Comparison of ENCODE assay signal across 8 mouse cellular contexts in genomic region chr12:8501571-8502305, GRCm38 (mm10). TPM values are rescaled to one million over a fixed set of nuclear protein-coding genes. Genes with fewer than 3 reads are reported as not detected.
DNase-seq lines count a peak whose midpoint lies in the region; ATAC-seq and TF ChIP-seq lines count a peak whose summit lies in the region.

No protein-coding gene starts in this region.

- TF ChIP-seq POLR2A in MEL (IDR thresholded peaks at IDR 0.05; ENCODE audit: control insufficient read depth in 1 of 2, insufficient read depth in 1 of 2, low read depth in 1 of 2, low read length in 2 of 2, poor library complexity in 1 of 2), result no peak

- DNase-seq in heart, adult 11 months, result peak; percentile 94
- no peak for DNase-seq in layer of hippocampus, adult 2 months (ENCODE audit: low spot score in 2 of 2)
- DNase-seq in layer of hippocampus, adult 8-10 months (ENCODE audit: low spot score in 2 of 2), result no peak
- peak; percentile 42 for DNase-seq in MEL (ENCODE audit: low read depth, low spot score)
- DNase-seq in heart, postnatal 0 days (ENCODE audit: low spot score), result no peak
- DNase-seq in retina, embryonic 14.5 days (ENCODE audit: low spot score), result no peak
- DNase-seq in left cerebral cortex, postnatal 10 days (ENCODE audit: extremely low spot score in 1 of 2, low spot score in 2 of 2), result no peak

- no peak overlapping the region for H3K9ac ChIP-seq in heart, embryonic 11.5 days (ENCODE audit: low read depth, low read length)
- H3K9ac ChIP-seq in MEL (ENCODE audit: control insufficient read depth, low read depth, low read length, poor library complexity, severe bottlenecking), result no peak overlapping the region
- no peak overlapping the region for H3K9ac ChIP-seq in heart, postnatal 0 days (replicated peaks; ENCODE audit: low read depth, low read length)

- peaks cover 13% of the 10 kb centered on the region for H3K4me1 ChIP-seq in heart, embryonic 11.5 days (ENCODE audit: control insufficient read depth, insufficient read depth, low read length)
- H3K4me1 ChIP-seq in MEL (ENCODE audit: control insufficient read depth in 1 of 2, insufficient read depth in 2 of 2, low read length in 2 of 2), result peaks cover 2 to 19% of the 10 kb centered on the region in 2 experiments
- H3K4me1 ChIP-seq in heart, postnatal 0 days (ENCODE audit: control insufficient read depth, insufficient read depth), result peaks cover 11% of the 10 kb centered on the region; the same call in 1 of the 2 replicates

- no peak for TF ChIP-seq EP300 in MEL (IDR thresholded peaks at IDR 0.05; ENCODE audit: low read depth in 1 of 2, low read length in 2 of 2)
- no peak for TF ChIP-seq EP300 in heart, postnatal 0 days (IDR thresholded peaks at IDR 0.05; ENCODE audit: low read depth)

- H3K27me3 ChIP-seq in heart, embryonic 11.5 days (ENCODE audit: control insufficient read depth, insufficient read depth, low read length), result no peaks in the 10 kb centered on the region
- no peaks in the 10 kb centered on the region; a peak in 1 of 4 replicates for H3K27me3 ChIP-seq in MEL (ENCODE audit: control insufficient read depth in 1 of 2, insufficient read depth in 2 of 2, low read length in 2 of 2)
- no peaks in the 10 kb centered on the region for H3K27me3 ChIP-seq in heart, postnatal 0 days (ENCODE audit: control insufficient read depth, insufficient read depth, low read length)

- no peak overlapping the region for H3K4me3 ChIP-seq in heart, embryonic 11.5 days (ENCODE audit: low read depth, low read length)
- no peak overlapping the region for H3K4me3 ChIP-seq in layer of hippocampus, adult 2 months
- no peak overlapping the region for H3K4me3 ChIP-seq in MEL (ENCODE audit: control insufficient read depth in 1 of 2, insufficient read depth in 1 of 2, low read depth in 2 of 2, low read length in 2 of 2)
- no peak overlapping the region for H3K4me3 ChIP-seq in heart, postnatal 0 days (ENCODE audit: low read depth, low read length)

- 77% methylated on average over 14 of the region's 14 CpGs for WGBS in heart, embryonic 11.5 days (ENCODE audit: insufficient replicate concordance)
- WGBS in heart, postnatal 0 days, result 53% methylated on average over 14 of the region's 14 CpGs

- TF ChIP-seq CTCF in layer of hippocampus, adult 2 months (conservative IDR thresholded peaks at IDR 0.05), result no peak
- no peak for TF ChIP-seq CTCF in MEL (IDR thresholded peaks at IDR 0.05 in 2 of 3, conservative IDR thresholded peaks at IDR 0.05 in 1 of 3; ENCODE audit: control insufficient read depth in 1 of 3, insufficient read depth in 1 of 3, low read depth in 2 of 3, low read length in 3 of 3, poor library complexity in 1 of 3, severe bottlenecking in 1 of 3)
- no peak for TF ChIP-seq CTCF in heart, postnatal 0 days (IDR thresholded peaks at IDR 0.05; ENCODE audit: low read depth)

- H3K9me3 ChIP-seq in heart, embryonic 11.5 days (replicated peaks; ENCODE audit: control insufficient read depth, low read length), result no peaks in the 10 kb centered on the region
- H3K9me3 ChIP-seq in MEL (replicated peaks; ENCODE audit: insufficient read depth, low read length), result no peaks in the 10 kb centered on the region
- no peaks in the 10 kb centered on the region for H3K9me3 ChIP-seq in heart, postnatal 0 days (replicated peaks; ENCODE audit: control insufficient read depth, low read length)

- no peak overlapping the region for H3K27ac ChIP-seq in heart, embryonic 11.5 days (ENCODE audit: low read depth, low read length)
- H3K27ac ChIP-seq in layer of hippocampus, adult 2 months, result peak overlapping the region; percentile 100
- H3K27ac ChIP-seq in MEL (ENCODE audit: control insufficient read depth, low read depth, low read length), result no peak overlapping the region
- peak overlapping the region; percentile 100; the same call in 1 of the 2 replicates for H3K27ac ChIP-seq in heart, postnatal 0 days (ENCODE audit: low read depth)

- no peaks in the 10 kb centered on the region; the same call in 1 of the 2 replicates for H3K79me2 ChIP-seq in MEL (ENCODE audit: control insufficient read depth, insufficient read depth, low read length, poor library complexity)

- TF ChIP-seq RAD21 in MEL (IDR thresholded peaks at IDR 0.05; ENCODE audit: low read depth, low read length), result no peak

- no peaks in the 10 kb centered on the region for H3K36me3 ChIP-seq in heart, embryonic 11.5 days (ENCODE audit: control insufficient read depth, insufficient read depth, low read length)
- no peaks in the 10 kb centered on the region; a peak in 1 of 4 replicates for H3K36me3 ChIP-seq in MEL (ENCODE audit: control insufficient read depth in 1 of 2, insufficient read depth in 2 of 2, low read length in 2 of 2)
- no peaks in the 10 kb centered on the region for H3K36me3 ChIP-seq in heart, postnatal 0 days (replicated peaks; ENCODE audit: control insufficient read depth, insufficient read depth, low read length)

- no peak overlapping the region for H3K4me2 ChIP-seq in heart, embryonic 11.5 days
- no peak overlapping the region for H3K4me2 ChIP-seq in heart, postnatal 0 days (ENCODE audit: low read depth, low read length)

- ATAC-seq in heart, embryonic 11.5 days (replicated peaks; ENCODE audit: insufficient number of reproducible peaks, low FRiP score, low TSS enrichment), result no peak
- no peak for ATAC-seq in heart, postnatal 0 days (ENCODE audit: insufficient read depth, low read depth)

- intact Hi-C loops in left cerebral cortex, postnatal 10 days (cut with DNase I), result no loop called here

TF ChIP-seq in MEL, 35 proteins besides CTCF, POLR2A, EP300 and RAD21:
- TF ChIP-seq SIN3A (IDR thresholded peaks at IDR 0.05; ENCODE audit: low read length) (0 out of 2 replicates have a peak, but pooled peaks have one; percentile 14), TBP (IDR thresholded peaks at IDR 0.05; ENCODE audit: low read depth, low read length) (no peak), E2F4 (IDR thresholded peaks at IDR 0.05; ENCODE audit: borderline replicate concordance, low read depth, low read length) (no peak), CHD2 (IDR thresholded peaks at IDR 0.05; ENCODE audit: low read length) (no peak), MAFK (IDR thresholded peaks at IDR 0.05; ENCODE audit: borderline replicate concordance, low read depth, low read length) (no peak), ETS1 (IDR thresholded peaks at IDR 0.05; ENCODE audit: low read depth, low read length) (peak; percentile 8; the same call in 1 of the 2 replicates), ELF1 (IDR thresholded peaks at IDR 0.05; ENCODE audit: low read depth, low read length) (no peak), MXI1 (IDR thresholded peaks at IDR 0.05; ENCODE audit: low read depth, low read length) (peak; percentile 37; the same call in 1 of the 2 replicates), NELFE (IDR thresholded peaks at IDR 0.05; ENCODE audit: low read depth, low read length) (no peak)

RNA-seq across cellular contexts. Expression of gene Rhob, which starts 1.9 kb away (rescaled TPM):
- polyA plus RNA-seq in heart, embryonic 11.5 days (2014; fragmentation: Nextera tagmentation; extraction: Ambion mirVana), result 54.8 and 57.2 TPM in 2 replicates
- 100 to 1,000 TPM; 359 to 361 TPM for total RNA-seq in layer of hippocampus, adult 2 months (2021)
- 100 to 1,000 TPM; 285 to 368 (median 321) TPM for total RNA-seq in layer of hippocampus, adult 8-10 months (2022)
- 1.4 and 1.8 TPM in 2 replicates for total RNA-seq in MEL (2012; rRNA removed)
- polyA plus RNA-seq in MEL (2012; ENCODE audit: insufficient read depth in 1 of 2, insufficient read length in 2 of 2, low read depth in 1 of 2, low replicate concordance in 2 of 2, missing spikeins in 1 of 2), result 1 to 10 TPM in 1 of 2 experiments, not detected in 1; 6.0 TPM
- 202 and 228 TPM in 2 replicates for total RNA-seq in heart, postnatal 0 days (2014; rRNA removed; ENCODE audit: low replicate concordance)
- polyA plus RNA-seq in heart, postnatal 0 days (2015; fragmentation: Nextera tagmentation; extraction: Ambion mirVana), result 31.4 and 34.2 TPM in 2 replicates
- total RNA-seq in left cerebral cortex, postnatal 10 days (2021), result 100 to 1,000 TPM; 235 to 310 TPM

Comparison
In these comparisons a context has a peak if more than half of its experiments do, and no peak if none do; other contexts are left out.
1. DNase-seq: peak in heart, adult 11 months (single experiment) and MEL (single experiment); none in layer of hippocampus, adult 2 months (0 of 2), layer of hippocampus, adult 8-10 months (0 of 2), heart, postnatal 0 days (single experiment), retina, embryonic 14.5 days (single experiment) and left cerebral cortex, postnatal 10 days (0 of 2).
2. H3K27ac ChIP-seq: peak in layer of hippocampus, adult 2 months (single experiment) and heart, postnatal 0 days (single experiment); none in heart, embryonic 11.5 days (single experiment) and MEL (single experiment).
3. RNA of gene Rhob, which starts 1.9 kb away (total RNA-seq): 359 to 361 TPM in layer of hippocampus, adult 2 months, 285 to 368 TPM in layer of hippocampus, adult 8-10 months, 235 to 310 TPM in left cerebral cortex, postnatal 10 days and 202 to 228 TPM in heart, postnatal 0 days; 1.4 to 1.8 TPM in MEL; every median in the first group is over 10 times any median in the second.